Mouse (Mus musculus): ENCODE data around the gene Mef2c. TPM values are rescaled to one million over a fixed set of nuclear protein-coding genes. Genes with fewer than 3 reads are reported as not detected.

The Mef2c gene
- polyA plus RNA-seq, 2 experiments from 2014 or later: 1.2 to 14.7 TPM

DNA sequence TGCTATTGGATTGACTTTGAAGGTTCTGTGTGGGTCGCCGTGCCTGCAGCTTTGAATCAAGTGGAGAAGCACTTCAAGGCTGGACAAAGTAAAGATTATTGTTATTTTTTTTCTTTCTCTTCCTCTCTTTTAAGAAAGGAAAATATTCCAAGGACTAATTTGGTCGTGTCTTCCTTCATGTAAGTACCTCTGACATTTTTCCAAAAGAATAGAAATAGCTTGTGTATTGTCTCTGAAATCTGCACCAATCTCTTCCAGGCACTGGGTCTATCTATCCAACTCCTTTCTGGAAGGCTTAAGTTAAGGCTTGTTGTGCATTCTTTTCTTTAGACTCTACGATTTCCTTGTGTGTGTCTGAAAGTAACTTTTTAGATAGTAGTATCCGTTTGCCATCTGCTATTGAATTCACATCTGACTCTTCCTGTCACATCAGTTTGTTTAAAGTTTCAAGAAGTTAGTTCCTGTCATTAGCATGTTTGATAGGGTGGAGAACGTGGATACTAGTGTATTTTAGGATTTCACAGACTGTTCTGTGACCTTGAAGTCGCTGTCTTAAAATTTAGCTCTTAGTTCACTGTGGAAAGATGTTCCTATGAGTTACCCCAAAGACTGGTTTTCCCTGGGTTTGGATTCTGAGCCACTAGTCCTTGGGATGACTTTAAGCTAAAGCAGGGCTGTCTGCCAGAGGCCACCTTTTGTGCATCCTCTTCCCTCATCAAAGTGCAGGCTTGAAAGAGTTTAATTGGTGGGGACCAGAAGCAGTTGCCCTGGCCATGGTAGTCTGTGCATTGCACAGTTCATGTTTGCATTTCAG lies 21.3 kb downstream of the Mef2c start:
- no peak for ATAC-seq

GRCm38 (mm10) chr13:83525716-83526005 lies 21.8 kb downstream of the Mef2c start:
- ATAC-seq: no peak

GRCm38 (mm10) chr13:83526066-83526465 lies 22.2 kb downstream of the Mef2c start:
- no peak for ATAC-seq

DNA sequence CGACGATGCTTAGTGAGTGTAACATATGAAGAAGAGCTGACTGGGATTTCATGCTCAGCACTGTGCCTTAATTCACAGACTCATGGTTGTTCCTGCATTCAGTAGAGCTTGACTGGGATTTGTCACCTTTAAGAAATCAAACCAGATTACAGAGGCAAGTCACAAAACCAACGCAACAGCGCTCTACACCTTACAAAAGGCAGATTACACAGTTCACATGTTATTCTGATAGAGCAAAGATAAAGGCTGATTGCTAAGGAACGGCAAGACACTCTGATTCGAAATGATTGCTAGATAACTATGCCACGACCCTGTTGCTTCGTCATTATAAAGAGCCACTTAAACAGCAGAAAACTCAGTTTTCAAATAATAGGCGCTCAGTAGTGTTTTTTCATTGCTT lies 24.1 kb downstream of the Mef2c start:
- ATAC-seq: no peak

DNA sequence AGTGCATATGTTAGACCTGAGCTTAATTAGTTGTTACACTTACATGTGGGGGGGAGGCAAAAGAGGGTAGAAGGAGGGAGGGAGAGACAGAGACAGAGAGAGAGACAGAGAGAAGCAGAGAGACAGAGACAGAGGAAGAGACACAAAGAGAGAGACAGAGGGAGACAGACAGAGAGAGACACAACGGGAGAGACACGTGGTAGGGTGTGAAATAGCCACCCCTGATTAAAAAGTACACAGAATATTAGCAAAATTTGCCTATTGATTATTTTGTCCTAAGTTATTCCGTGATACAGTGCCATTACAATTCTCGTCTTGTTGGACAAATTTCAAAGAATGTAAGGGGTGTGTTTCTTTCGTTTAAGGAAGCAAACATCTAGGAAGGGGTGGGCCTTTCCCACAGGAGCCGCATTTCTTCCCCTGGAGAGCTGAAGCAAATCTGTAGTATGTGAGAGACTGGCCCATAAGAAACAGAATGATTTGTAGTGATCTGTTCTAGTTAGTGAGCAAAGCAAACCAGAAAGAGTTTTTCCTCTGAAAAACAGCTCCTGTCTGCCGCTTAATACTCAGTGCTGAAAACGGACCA lies 26.0 kb downstream of the Mef2c start:
- ATAC-seq: no peak

GRCm38 (mm10) chr13:83530889-83531288 lies 27.1 kb downstream of the Mef2c start:
- no peak for ATAC-seq

DNA sequence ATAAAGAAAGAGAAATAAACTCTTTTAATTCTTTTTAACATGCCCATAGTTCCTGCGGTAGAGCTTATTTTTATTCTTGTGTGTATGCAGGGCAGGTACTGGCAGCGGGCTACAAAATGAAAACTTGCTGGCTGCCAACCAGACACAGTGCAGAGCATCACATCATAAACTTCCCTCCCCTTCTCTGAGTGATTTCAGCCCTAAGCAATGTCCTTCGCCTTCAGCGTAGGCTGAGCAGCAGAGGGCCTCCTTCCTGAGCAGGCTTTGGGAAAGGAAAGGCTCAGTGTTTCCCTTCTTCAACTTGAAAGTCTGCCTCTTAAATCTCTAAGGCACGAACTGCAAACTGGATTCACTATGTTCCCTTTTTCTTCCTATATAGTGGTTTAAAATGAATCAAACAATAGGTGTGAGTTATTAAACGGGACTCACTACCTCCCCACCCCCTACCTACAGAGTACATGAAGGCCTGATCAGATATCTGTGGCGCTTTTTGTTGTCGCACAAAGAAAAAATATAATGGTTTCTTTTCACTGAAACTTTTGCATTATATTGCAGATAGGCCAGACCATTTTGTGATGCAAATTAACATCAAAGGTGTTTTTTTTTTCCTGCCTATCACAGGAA lies 28.2 kb downstream of the Mef2c start:
- no peak for ATAC-seq

DNA sequence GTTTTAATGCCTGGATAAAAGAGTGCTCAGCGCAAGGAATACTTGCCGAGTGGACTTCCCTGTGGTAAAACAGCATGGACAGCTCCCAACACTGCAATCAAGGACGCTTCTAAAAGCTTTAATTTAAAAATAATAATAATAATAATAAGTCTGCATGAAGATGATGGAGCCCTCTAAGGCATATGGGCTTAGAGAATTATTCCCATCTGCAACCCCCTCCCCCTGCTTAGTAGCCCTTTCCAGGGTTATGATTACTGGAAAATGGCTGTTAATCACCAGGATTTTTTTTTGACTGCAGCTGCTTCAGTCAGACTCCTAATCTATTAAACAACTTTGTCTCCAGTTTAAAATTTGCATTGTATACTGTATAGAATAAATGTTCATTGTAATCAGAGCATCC lies 32.5 kb downstream of the Mef2c start:
- ATAC-seq: no peak

DNA sequence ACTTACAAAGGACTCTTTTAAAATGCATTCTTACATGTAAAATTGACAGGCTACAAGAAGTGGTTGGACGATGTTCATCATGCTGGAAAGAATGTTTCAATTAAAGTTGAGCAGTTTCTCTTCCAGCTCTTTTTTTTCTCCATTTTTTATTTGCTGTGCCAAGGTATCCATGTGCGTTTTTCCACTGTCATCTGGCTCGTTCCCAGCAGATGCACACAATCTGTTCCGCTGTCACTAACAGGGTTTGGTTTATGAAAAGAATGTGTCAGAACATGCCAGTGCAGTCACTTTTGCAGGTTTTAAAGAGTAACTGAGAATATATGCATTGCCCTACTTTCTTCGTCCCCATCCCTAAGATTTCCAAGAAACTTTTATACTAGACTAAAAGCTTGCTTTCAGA lies 33.3 kb downstream of the Mef2c start:
- ATAC-seq: no peak

DNA sequence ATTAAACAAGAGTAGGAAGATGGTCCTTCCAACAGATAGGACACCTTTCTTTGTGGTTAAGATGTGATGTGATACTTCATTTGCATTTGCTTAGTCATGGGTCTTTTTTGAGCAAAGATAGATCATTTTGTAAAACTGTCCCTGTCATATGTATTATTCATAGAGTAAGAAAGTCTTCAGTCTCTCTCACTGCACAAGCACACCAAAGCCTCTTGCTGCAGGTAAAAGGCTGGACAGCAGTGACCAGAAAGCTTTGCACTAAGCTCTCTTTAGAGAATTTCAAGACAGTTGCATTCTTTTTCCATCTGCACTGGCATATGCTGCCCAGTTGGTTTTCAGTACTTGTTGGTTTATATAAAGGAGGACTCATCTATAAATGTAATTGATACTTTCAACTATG lies 36.1 kb downstream of the Mef2c start:
- ATAC-seq: no peak

- no peak for ATAC-seq
These were observed 38.8 kb downstream of the Mef2c start for GRCm38 (mm10) chr13:83542666-83543065.

DNA sequence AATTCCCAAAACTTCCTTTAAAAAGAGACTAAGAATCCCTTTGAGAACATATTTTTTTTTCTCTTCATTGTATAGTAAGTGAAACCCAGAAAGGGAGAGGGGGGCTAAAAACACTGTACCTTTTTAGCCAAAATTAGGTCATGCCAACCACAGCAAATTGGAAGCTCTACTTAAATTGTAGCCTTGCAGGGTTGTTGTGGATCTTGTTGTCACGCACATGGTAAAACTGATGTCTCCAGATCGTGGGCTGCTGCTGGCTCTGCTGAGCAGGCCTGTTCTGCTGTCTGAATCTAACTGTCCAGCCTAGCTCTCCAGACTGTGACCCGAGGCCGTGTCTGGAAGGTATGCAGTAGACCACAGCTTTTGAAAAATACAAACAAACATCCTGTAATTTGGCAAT lies 40.9 kb downstream of the Mef2c start:
- no peak for ATAC-seq

DNA sequence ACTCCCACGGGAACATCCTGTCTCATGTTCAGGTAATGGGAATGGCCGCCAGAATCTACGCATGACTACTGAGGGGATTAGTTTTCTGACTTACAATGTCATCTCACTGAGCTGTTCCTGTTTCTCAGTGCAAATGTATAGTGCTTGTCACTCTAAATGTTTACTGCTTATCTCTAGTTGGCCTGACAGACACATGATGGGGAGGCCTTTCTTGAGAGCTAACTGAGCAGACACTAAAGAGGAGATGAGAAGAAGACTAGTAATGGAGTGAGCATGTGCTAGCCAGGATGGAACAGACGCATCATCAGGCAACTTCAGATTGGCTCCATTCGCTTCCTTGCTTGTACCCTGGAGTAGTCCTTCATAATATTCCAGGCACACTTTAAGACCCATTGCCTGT lies 43.0 kb downstream of the Mef2c start:
- ATAC-seq: no peak

GRCm38 (mm10) chr13:83551259-83551658 lies 47.4 kb downstream of the Mef2c start:
- ATAC-seq: no peak

DNA sequence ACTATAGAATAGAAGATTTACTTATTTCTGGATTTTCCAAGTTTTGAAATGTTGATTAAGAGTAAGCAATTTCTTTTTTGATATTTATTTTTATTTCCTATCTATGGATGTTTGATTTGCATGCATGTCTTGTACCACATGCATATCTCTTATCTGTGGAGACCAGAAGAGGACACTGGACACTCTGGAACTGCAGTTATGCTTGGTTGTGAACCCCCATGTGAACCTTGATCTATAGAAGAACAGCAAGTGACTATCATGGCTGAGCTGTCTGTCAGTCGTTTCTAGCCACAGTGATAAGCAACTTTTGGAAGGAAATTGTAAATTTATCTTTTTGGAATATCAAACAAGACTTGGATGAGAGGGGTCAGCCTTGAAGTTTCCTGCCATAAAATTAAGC lies 48.2 kb downstream of the Mef2c start:
- no peak for ATAC-seq

DNA sequence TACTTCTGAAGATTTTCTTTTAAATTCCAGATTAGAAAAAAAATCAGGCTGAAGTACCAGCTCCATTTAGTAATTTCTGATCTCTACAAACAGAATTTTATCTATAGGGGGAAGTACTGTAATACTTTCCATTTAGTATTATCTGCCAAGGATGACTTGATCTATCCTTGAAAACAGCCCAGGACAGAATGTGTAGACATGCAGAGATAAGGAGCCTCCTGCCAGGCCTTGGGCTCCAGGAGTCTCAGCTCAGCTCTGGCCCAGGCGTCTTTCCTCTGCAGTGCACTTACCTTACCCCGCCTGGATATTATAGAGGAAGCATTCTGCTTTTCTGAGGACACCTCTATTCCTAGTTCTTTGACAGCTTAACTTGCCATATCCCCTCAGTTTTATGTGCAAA lies 59.4 kb downstream of the Mef2c start:
- ATAC-seq: no peak

GRCm38 (mm10) chr13:83565732-83566131 lies 61.9 kb downstream of the Mef2c start:
- ATAC-seq: no peak

- peak; percentile 77 for ATAC-seq
These were observed 62.3 kb downstream of the Mef2c start for GRCm38 (mm10) chr13:83566180-83566579.

DNA sequence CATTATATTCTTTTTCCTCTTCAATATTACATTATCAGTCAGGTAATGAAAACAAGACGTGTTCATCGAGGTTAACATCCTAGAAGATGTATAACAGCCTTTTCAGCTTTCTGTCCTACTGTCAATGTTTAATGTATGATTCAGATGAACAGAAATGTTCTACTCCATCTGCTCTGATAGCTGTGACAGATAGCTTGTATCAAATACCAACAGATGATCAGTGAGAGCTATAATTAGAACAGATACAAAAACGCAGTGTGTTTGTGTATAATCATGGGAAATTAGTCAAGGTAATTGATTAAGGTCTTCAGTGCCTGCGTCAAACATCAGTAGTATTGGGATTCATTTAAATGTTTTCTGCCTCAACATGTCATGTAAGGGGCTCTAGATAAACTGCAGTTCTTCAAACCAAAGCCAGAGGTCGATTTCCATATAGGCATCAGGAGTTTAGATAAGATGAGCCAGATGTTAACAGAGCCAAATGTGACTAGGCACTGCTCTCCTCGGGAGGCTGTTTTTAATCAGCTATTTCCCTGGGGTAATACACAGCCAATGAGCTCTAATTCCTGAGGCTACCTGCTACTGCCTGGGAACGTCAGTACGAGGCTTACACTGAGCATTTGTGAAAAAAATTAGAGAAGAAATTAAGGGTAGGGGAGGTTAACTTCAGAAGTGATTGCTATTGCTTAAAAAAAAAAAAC lies 63.1 kb downstream of the Mef2c start:
- no peak for ATAC-seq

- no peak for ATAC-seq
These were observed 63.8 kb downstream of the Mef2c start for GRCm38 (mm10) chr13:83567681-83568080.

DNA sequence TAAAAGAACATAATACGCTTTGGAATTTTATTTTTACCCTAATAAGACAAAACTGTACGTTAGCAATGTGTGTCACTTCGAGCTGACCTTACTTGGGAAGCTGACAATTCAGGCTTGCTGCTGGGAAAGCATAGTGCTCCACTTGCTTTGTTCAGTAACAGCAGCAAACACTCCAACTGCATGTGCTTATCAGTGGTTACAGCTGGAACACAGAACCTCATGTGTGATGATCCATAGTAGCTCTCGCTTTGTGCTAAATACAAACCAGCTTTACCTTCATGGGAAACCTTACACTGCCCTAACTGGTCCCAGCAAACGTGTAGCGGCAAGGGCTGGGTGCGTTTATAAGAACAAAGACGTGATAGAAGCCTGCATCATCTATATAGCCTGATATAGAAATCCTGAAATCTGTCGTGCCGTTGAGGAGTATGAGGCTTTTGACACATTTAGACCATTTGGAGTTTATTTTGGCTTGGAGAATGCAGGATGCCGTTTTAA lies 65.0 kb downstream of the Mef2c start:
- no peak for ATAC-seq

DNA sequence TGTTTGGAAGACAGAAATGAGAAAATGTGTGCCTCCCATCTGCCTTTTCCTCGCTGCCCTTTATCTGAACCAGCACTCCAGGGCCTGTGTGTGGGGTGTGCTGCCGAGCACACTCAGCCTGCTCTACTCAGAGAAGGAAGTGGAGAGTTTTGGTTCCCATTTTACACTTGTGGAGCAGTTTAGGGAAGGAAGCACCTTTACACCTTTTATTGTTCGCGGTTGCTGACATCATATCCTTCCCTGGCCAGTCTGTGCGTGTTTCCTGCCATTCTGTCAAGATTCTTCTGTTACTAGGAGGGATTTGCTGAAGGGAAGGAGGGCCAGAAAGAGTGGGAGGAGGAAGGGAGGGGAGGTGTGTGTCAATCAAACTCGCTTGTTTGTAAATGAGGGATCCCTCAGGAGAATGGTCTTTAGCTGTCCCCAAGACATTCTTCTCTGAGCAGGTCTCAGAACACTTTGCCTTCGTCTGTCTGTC lies 68.2 kb downstream of the Mef2c start:
- peak; percentile 79 for ATAC-seq

- peak; percentile 28 for ATAC-seq
These were observed 68.6 kb downstream of the Mef2c start for GRCm38 (mm10) chr13:83572469-83572868.

All from CD4-positive, CD25-positive, alpha-beta regulatory T cell, adult 4 months (primary cell).